Mouse (Mus musculus) limb, embryonic 14.5 days (tissue): ENCODE measurements around the gene Apoc3. TPM values are rescaled to one million over a fixed set of nuclear protein-coding genes. Genes with fewer than 3 reads are reported as not detected.

ENCODE experiments used
- ATAC-seq: fragments of 200-750 bp; cut with Nextera tagmentation; 2 replicates; pipeline ENCODE4 v1.8.0; 2017; ENCODE audit warnings: low read depth, moderate number of reproducible peaks, moderate TSS enrichment; ENCODE audit not compliant: low FRiP score
- DNase-seq: peaks from one replicate; pipeline ENCODE4 v3.0.0-alpha.2; 2015; ENCODE audit warnings: low spot score
- H3K27ac ChIP-seq: fragments of 300-500 bp; sonication (generic); replicated peaks from 2 replicates; pipeline ENCODE4 v1.5.1; 2014; ENCODE audit warnings: low read depth, mild to moderate bottlenecking, low read length, moderate library complexity, mixed read lengths
- H3K27me3 ChIP-seq: fragments of 300-500 bp; sonication (generic); 2 replicates; pipeline ENCODE4 v1.6.1; 2014; ENCODE audit warnings: low read length, mixed read lengths; ENCODE audit not compliant: control insufficient read depth, insufficient read depth
- H3K36me3 ChIP-seq: fragments of 300-500 bp; sonication (generic); 2 replicates; pipeline ENCODE4 v1.6.1; 2014; ENCODE audit warnings: mild to moderate bottlenecking, low read length, moderate library complexity, mixed read lengths; ENCODE audit not compliant: control insufficient read depth, insufficient read depth
- H3K4me1 ChIP-seq: fragments of 300-500 bp; sonication (generic); 2 replicates; pipeline ENCODE4 v1.6.1; 2014; ENCODE audit warnings: antibody characterized with exemption, low read length, mixed read lengths; ENCODE audit not compliant: control insufficient read depth, insufficient read depth
- H3K4me2 ChIP-seq: fragments of 300-500 bp; sonication (generic); replicated peaks from 2 replicates; pipeline ENCODE4 v1.6.1; 2014; ENCODE audit warnings: low read depth, mild to moderate bottlenecking, low read length, moderate library complexity; ENCODE audit not compliant: severe bottlenecking
- H3K4me3 ChIP-seq: fragments of 300-500 bp; sonication (generic); replicated peaks from 2 replicates; pipeline ENCODE4 v1.5.1; 2014; ENCODE audit warnings: low read length
- H3K9ac ChIP-seq: fragments of 300-500 bp; sonication (generic); 2 replicates; pipeline ENCODE4 v1.6.1; 2014; ENCODE audit warnings: mild to moderate bottlenecking, low read depth, low read length, moderate library complexity; ENCODE audit not compliant: severe bottlenecking
- H3K9me3 ChIP-seq: fragments of 300-500 bp; sonication (generic); 2 replicates; pipeline ENCODE4 v1.6.1; 2016; ENCODE audit warnings: low read length; ENCODE audit not compliant: control insufficient read depth
- POLR2A ChIP-seq: fragments of 200-500 bp; IDR thresholded peaks from 2 replicates; pipeline ENCODE4 v1.8.0; 2012; ENCODE audit warnings: inconsistent platforms, mild to moderate bottlenecking, moderate library complexity, borderline replicate concordance; ENCODE audit not compliant: insufficient read depth, insufficient read length; ENCODE audit errors: extremely low read depth
- WGBS: fragments of 180-500 bp; shearing (Covaris S2); extraction: QIAGEN DNeasy Blood & Tissue Kit; methylation state at CpG from one replicate; pipeline ENCODE4 v1.1.7; 2014; 5-methylcytosine and 5-hydroxymethylcytosine counted together
- polyA plus RNA-seq, 2 experiments: library from polyadenylated mRNA; depleted of rRNA in 1 of 2; stranded (reverse) in 1 of 2; unstranded in 1 of 2; fragments of >200 nt; fragmentation: Nextera tagmentation in 1 of 2; extraction: Ambion mirVana in 1 of 2; gene quantifications; 2 replicates each; pipeline versions ENCODE4 v1.2.1 to v1.2.3; 2012 to 2014

Gene Apoc3
- polyA plus RNA-seq, 2 experiments: not detected

DNA sequence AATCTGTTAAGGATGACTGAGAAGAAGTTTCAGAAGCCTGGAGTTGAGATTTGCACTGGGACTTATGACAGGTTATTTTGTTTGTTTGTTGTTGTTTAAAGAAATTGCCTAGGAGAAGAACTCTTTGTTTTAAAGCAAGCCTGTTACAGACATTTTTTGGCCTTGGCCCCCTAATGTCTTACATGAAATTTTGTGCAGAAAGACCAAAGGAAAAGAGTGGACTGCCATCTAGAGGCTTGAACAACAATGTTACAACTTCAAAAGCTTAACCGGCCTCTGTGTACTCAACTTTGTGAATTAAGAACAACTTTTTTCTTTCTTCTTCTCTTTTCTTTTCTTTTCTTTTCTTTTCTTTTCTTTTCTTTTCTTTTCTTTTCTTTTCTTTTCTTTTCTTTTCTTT is 43.8 kb downstream of the Apoc3 start:
- no peaks in the 10 kb centered on the region for H3K9me3 ChIP-seq
- H3K9ac ChIP-seq: no peak overlapping the region
- TF ChIP-seq POLR2A: no peak
- peak; percentile 74 for DNase-seq
- H3K27ac ChIP-seq: no peak overlapping the region
- 32% methylated on average over 1 of the region's 1 CpGs for WGBS
- no peaks in the 10 kb centered on the region for H3K4me1 ChIP-seq
- H3K4me2 ChIP-seq: no peak overlapping the region
- H3K36me3 ChIP-seq: peaks cover 25% of the 10 kb centered on the region
- ATAC-seq: peak; percentile 73
- no peak overlapping the region for H3K4me3 ChIP-seq
- H3K27me3 ChIP-seq: no peaks in the 10 kb centered on the region

DNA sequence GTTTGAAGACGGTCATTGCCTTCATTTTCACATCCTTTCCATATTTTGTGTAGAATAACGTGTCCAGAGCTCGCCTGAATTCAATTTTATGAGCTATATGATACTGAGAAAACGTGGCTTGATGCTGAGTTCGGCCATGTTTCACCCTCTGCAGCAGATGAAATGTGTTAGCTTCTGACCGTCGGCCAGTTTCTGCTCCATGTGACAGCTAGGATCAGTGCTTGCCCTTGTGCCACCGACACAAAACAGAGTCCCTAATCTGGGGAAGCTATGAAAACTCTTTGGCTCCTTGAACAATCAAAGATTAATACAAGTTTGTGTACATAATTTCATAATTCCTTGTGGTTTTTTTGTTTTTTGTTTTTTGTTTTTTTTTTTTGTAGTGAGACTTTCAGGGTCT is 44.2 kb downstream of the Apoc3 start:
- no peak for TF ChIP-seq POLR2A
- no peaks in the 10 kb centered on the region for H3K9me3 ChIP-seq
- no peak overlapping the region for H3K9ac ChIP-seq
- 40% methylated on average over 8 of the region's 8 CpGs for WGBS
- H3K4me1 ChIP-seq: no peaks in the 10 kb centered on the region
- H3K27me3 ChIP-seq: no peaks in the 10 kb centered on the region
- no peak for DNase-seq
- H3K4me2 ChIP-seq: no peak overlapping the region
- H3K36me3 ChIP-seq: peaks cover 21% of the 10 kb centered on the region
- no peak overlapping the region for H3K27ac ChIP-seq
- H3K4me3 ChIP-seq: no peak overlapping the region
- ATAC-seq: no peak

DNA sequence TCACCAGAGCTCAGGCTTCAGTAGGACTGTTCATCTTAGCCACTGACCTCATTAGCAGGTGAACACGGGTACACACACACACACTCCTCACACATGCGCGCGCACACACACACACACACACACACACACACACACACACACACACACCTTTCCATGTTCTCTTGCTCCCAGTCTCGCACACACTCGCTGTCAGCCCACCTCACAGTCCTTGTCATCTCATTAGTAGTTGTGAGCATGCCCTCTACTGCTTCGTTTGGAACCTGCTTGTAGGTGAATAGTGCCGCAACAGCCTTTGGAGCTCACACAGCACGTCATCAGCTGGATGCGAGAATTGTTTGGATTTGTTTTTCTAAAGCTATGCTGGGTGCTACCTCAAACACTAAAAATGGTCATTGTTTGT is 46.1 kb downstream of the Apoc3 start:
- ATAC-seq: no peak
- Histone ChIP-seq H3K4me1 (no peaks in the 10 kb centered on the region), H3K27ac (no peak overlapping the region)

DNA sequence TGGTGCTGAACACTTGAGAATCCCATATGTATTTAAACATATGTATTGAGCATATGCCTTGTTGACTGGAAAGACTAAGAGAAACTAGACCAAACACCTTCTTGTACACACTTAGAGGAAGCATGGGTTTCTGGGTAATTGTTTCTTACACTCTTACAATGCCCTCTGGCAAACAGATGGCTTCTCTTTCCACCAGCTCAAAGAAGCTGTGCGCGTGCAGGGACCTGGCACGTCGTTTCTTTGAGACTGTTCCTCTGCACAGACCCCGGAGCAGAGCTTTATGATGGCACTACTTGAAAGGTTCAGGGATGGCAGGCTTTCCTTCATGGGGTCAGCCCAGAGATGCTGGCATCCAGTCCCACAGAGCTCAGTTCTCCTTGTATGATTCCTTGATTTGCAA is 46.5 kb downstream of the Apoc3 start:
- Histone ChIP-seq H3K4me3 (no peak overlapping the region), H3K9me3 (no peaks in the 10 kb centered on the region), H3K4me1 (no peaks in the 10 kb centered on the region), H3K36me3 (0 out of 2 replicates have a peak, but pooled peaks cover 4% of the 10 kb centered on the region), H3K27ac (no peak overlapping the region), H3K4me2 (no peak overlapping the region), H3K9ac (no peak overlapping the region), H3K27me3 (no peaks in the 10 kb centered on the region)
- TF ChIP-seq POLR2A: no peak
- 22% methylated on average over 5 of the region's 5 CpGs for WGBS
- ATAC-seq (no peak), DNase-seq (no peak)

More for the DNA sequence above, 46.1 kb downstream of the Apoc3 start:
- WGBS: 81% methylated on average over 10 of the region's 10 CpGs
- TF ChIP-seq POLR2A: no peak
- Histone ChIP-seq H3K36me3 (0 out of 2 replicates have a peak, but pooled peaks cover 4% of the 10 kb centered on the region), H3K4me2 (no peak overlapping the region), H3K27me3 (no peaks in the 10 kb centered on the region), H3K9ac (no peak overlapping the region), H3K4me3 (no peak overlapping the region), H3K9me3 (no peaks in the 10 kb centered on the region)
- no peak for DNase-seq

DNA sequence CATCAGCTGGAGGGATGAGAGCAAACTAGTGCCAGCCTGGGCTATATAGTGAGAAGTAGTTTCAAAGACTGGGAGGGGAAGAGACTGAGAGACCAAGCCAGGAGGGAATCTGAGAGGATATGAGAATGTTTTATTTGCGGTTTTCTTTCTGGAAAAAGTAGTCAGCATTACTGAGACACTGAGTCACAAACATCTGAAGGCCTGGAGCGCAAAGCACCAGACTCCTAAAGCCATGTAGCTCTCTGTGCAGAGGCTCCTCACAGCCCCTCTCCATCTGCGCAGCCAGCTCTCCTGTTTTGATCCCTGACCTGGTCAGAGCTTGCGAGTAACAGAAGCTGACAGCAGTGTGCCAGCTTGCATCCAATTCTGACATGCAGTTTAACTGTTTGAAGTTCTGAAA is 47.1 kb downstream of the Apoc3 start:
- Histone ChIP-seq H3K27me3 (no peaks in the 10 kb centered on the region), H3K9ac (no peak overlapping the region), H3K4me3 (no peak overlapping the region), H3K4me2 (no peak overlapping the region), H3K36me3 (0 out of 2 replicates have a peak, but pooled peaks cover 4% of the 10 kb centered on the region), H3K4me1 (no peaks in the 10 kb centered on the region), H3K9me3 (no peaks in the 10 kb centered on the region), H3K27ac (no peak overlapping the region)
- DNase-seq (no peak), ATAC-seq (no peak)
- no peak for TF ChIP-seq POLR2A
- WGBS: 85% methylated on average over 4 of the region's 4 CpGs

DNA sequence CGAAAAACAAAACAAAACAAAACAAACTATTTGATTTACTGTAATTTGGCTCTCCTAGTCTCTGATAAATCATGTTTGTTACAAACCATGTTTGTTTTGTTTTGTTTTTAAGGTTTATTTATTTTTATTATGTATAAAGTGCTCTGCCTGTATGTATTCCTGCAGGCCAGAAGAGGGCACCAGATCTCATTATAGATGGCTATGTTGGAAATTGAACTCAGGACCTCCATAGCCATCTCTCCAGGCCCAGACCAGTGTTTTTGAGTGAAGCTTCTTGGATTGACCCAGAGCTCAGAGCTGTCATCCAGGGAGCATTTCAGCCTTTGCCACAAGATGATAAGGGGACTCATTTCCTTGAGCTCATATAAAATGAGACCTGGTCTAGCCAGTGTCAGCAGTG is 49.0 kb downstream of the Apoc3 start:
- ATAC-seq: no peak
- 80% methylated on average over 1 of the region's 1 CpGs for WGBS
- no peaks in the 10 kb centered on the region for H3K4me1 ChIP-seq
- no peak overlapping the region for H3K27ac ChIP-seq
- no peaks in the 10 kb centered on the region for H3K9me3 ChIP-seq
- no peak overlapping the region for H3K4me2 ChIP-seq
- no peak overlapping the region for H3K9ac ChIP-seq
- 0 out of 2 replicates have a peak, but pooled peaks cover 4% of the 10 kb centered on the region for H3K36me3 ChIP-seq
- DNase-seq: no peak
- no peaks in the 10 kb centered on the region for H3K27me3 ChIP-seq
- TF ChIP-seq POLR2A: no peak
- H3K4me3 ChIP-seq: no peak overlapping the region
